Mouse (Mus musculus) forebrain, embryonic 16.5 days (tissue): Measurements from ENCODE around the gene Phlda2. TPM values are rescaled to one million over a fixed set of nuclear protein-coding genes. Genes with fewer than 3 reads are reported as not detected.

Source experiments
- ATAC-seq: fragments of 200-750 bp; cut with Nextera tagmentation; 2 replicates; pipeline ENCODE4 v1.8.0; 2017; ENCODE audit warnings: mild to moderate bottlenecking, moderate library complexity
- H3K27ac ChIP-seq: fragments of 300-500 bp; sonication (generic); 2 replicates; pipeline ENCODE4 v1.5.1; 2014; ENCODE audit warnings: low read length, control low read depth
- H3K27me3 ChIP-seq: fragments of 300-500 bp; sonication (generic); replicated peaks from 2 replicates; pipeline ENCODE4 v1.6.1; 2014; ENCODE audit warnings: low read length; ENCODE audit not compliant: control insufficient read depth, insufficient read depth
- H3K36me3 ChIP-seq: fragments of 300-500 bp; sonication (generic); 2 replicates; pipeline ENCODE4 v1.6.1; 2014; ENCODE audit not compliant: control insufficient read depth, insufficient read depth
- H3K4me1 ChIP-seq: fragments of 300-500 bp; sonication (generic); replicated peaks from 2 replicates; pipeline ENCODE4 v1.6.1; 2014; ENCODE audit warnings: low read length; ENCODE audit not compliant: control insufficient read depth, insufficient read depth
- H3K4me2 ChIP-seq: fragments of 300-500 bp; sonication (generic); 2 replicates; pipeline ENCODE4 v1.6.1; 2014; ENCODE audit warnings: mild to moderate bottlenecking, low read length, control low read depth
- H3K4me3 ChIP-seq: fragments of 300-500 bp; sonication (generic); replicated peaks from 2 replicates; pipeline ENCODE4 v1.5.1; 2014; ENCODE audit warnings: mild to moderate bottlenecking, low read length, control low read depth
- H3K9ac ChIP-seq: fragments of 300-500 bp; sonication (generic); replicated peaks from 2 replicates; pipeline ENCODE4 v1.6.1; 2014; ENCODE audit warnings: low read depth, low read length, control low read depth
- H3K9me3 ChIP-seq: fragments of 300-500 bp; sonication (generic); 2 replicates; pipeline ENCODE4 v1.6.1; 2016; ENCODE audit warnings: low read length; ENCODE audit not compliant: control insufficient read depth
- WGBS: fragments of 180-500 bp; shearing (Covaris S2); extraction: QIAGEN DNeasy Blood & Tissue Kit; methylation state at CpG from one replicate; pipeline ENCODE4 v1.1.7; 2014; 5-methylcytosine and 5-hydroxymethylcytosine counted together
- polyA plus RNA-seq: library from polyadenylated mRNA; unstranded; fragments of >200 nt; fragmentation: Nextera tagmentation; extraction: Ambion mirVana; gene quantifications from 2 replicates; pipeline ENCODE4 v1.2.1, GENCODE M21; 2015

The Phlda2 gene
- polyA plus RNA-seq, 1 experiment from 2014 or later = not detected

GRCm38 (mm10) chr7:143460217-143460834 is 42.6 kb downstream of the Phlda2 start:
- H3K4me3 ChIP-seq = peak overlapping the region; percentile 51
- H3K4me2 ChIP-seq = peak overlapping the region; percentile 58
- peaks cover 10% of the 10 kb centered on the region for H3K4me1 ChIP-seq
- 40% methylated on average over 51 of the region's 60 CpGs for WGBS
- peaks cover 26% of the 10 kb centered on the region for H3K27me3 ChIP-seq
- H3K9me3 ChIP-seq = peaks cover 14% of the 10 kb centered on the region; the same call in 1 of the 2 replicates
- H3K9ac ChIP-seq = peak overlapping the region; percentile 60
- ATAC-seq = no peak
- H3K27ac ChIP-seq = peak overlapping the region; percentile 37; the same call in 1 of the 2 replicates
- H3K36me3 ChIP-seq = no peaks in the 10 kb centered on the region

- Histone ChIP-seq H3K9ac (peak overlapping the region; percentile 60), H3K4me2 (peak overlapping the region; percentile 58), H3K4me1 (peaks cover 6% of the 10 kb centered on the region), H3K27me3 (peaks cover 22% of the 10 kb centered on the region), H3K9me3 (peaks cover 14% of the 10 kb centered on the region; the same call in 1 of the 2 replicates), H3K27ac (no peak overlapping the region), H3K36me3 (no peaks in the 10 kb centered on the region), H3K4me3 (peak overlapping the region; percentile 51)
- no peak for ATAC-seq
- 35% methylated on average over 94 of the region's 100 CpGs for WGBS
Measured at GRCm38 (mm10) chr7:143459332-143460211, 43.4 kb downstream of the Phlda2 start.

DNA sequence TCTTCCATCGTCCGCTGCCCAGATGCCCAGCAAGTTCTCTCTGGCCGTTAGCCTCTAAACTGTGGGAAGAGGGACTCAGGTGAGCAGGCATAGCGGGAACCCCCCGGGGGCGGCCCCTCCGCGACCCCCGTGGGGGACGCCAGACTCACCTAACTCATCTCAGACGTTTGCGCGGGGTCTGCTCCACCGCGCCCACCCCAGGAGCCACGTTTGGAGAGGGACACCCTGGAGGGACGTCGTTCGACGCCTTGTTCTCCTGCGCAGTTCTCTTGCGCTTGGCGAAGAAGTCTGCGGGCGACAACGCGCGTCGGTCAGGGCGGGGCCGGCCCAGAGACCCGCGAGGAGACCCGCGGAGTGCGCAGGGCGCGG is 44.0 kb downstream of the Phlda2 start:
- peak overlapping the region; percentile 58 for H3K4me2 ChIP-seq
- H3K36me3 ChIP-seq = no peaks in the 10 kb centered on the region
- H3K4me1 ChIP-seq = peaks cover 4% of the 10 kb centered on the region; the same call in 1 of the 2 replicates
- peaks cover 14% of the 10 kb centered on the region; the same call in 1 of the 2 replicates for H3K9me3 ChIP-seq
- 24% methylated on average over 38 of the region's 38 CpGs for WGBS
- H3K27me3 ChIP-seq = peaks cover 22% of the 10 kb centered on the region
- H3K27ac ChIP-seq = no peak overlapping the region
- peak overlapping the region; percentile 51 for H3K4me3 ChIP-seq
- no peak for ATAC-seq
- H3K9ac ChIP-seq = peak overlapping the region; percentile 60

Other genes with a start within 250 kb of the Phlda2 start
- 96.6 and 138 TPM in 2 replicates for gene Cdkn1c, start 42.1 kb downstream of the Phlda2 start, polyA plus RNA-seq
- 0.42 and 0.54 TPM in 2 replicates for gene Slc22a18, start 29.4 kb downstream of the Phlda2 start, polyA plus RNA-seq
- 361 and 363 TPM in 2 replicates for gene Nap1l4, start 46.0 kb upstream of the Phlda2 start, polyA plus RNA-seq
- 80.5 and 89.3 TPM in 2 replicates for gene Cars, start 96.9 kb upstream of the Phlda2 start, polyA plus RNA-seq
- 0.15 TPM in 1 of 2 replicates, not detected in the other for gene Tnfrsf26, start 125.6 kb upstream of the Phlda2 start, polyA plus RNA-seq
- gene Tnfrsf22, start 146.5 kb upstream of the Phlda2 start, polyA plus RNA-seq = 3.9 and 4.0 TPM in 2 replicates
- gene Tnfrsf23, start 182.7 kb upstream of the Phlda2 start, polyA plus RNA-seq = 0.61 and 0.76 TPM in 2 replicates